Mouse (Mus musculus) CH12.LX (cell line): ENCODE results near the gene Atp8b3. TPM values are rescaled to one million over a fixed set of nuclear protein-coding genes. Genes with fewer than 3 reads are reported as not detected.

Experiments
- DNase-seq: peaks from one replicate; pipeline ENCODE4 v3.0.0-alpha.2; 2013; ENCODE audit errors: extremely low read depth
- H3K27ac ChIP-seq: 2 replicates; pipeline ENCODE4 v1.5.1; 2012; ENCODE audit warnings: low read depth, mild to moderate bottlenecking, control low read depth, moderate library complexity; ENCODE audit not compliant: insufficient read depth
- H3K27me3 ChIP-seq: replicated peaks from 2 replicates; pipeline ENCODE3; 2012; ENCODE audit warnings: inconsistent platforms
- H3K36me3 ChIP-seq, 2 experiments: replicated peaks in 1 of 2; 2 replicates each; pipeline versions ENCODE3 to v1.6.1; 2012; ENCODE audit warnings: inconsistent platforms in 1 of 2, low read length in 1 of 2, mild to moderate bottlenecking in 1 of 2, mixed read lengths in 1 of 2, moderate library complexity in 1 of 2; ENCODE audit not compliant: control insufficient read depth in 1 of 2, insufficient read depth in 1 of 2
- H3K4me1 ChIP-seq, 2 experiments: 2 replicates each; pipeline ENCODE4 v1.6.1; 2012; ENCODE audit warnings: inconsistent platforms in 1 of 2, moderate library complexity in 1 of 2; ENCODE audit not compliant: insufficient read depth in 2 of 2, control insufficient read depth in 1 of 2
- H3K4me2 ChIP-seq: 2 replicates; pipeline ENCODE4 v1.6.1; 2012; ENCODE audit warnings: low read depth, mild to moderate bottlenecking, control low read depth; ENCODE audit not compliant: poor library complexity, insufficient read depth, severe bottlenecking
- H3K4me3 ChIP-seq, 3 experiments: fragments of 150-350 bp in 1 of 3; sonication (generic) in 1 of 3; replicated peaks in 1 of 3; 2 replicates each; pipeline versions ENCODE3 to v1.5.1; 2011 to 2012; ENCODE audit warnings: low read depth in 2 of 3, low read length in 2 of 3, mild to moderate bottlenecking in 2 of 3, moderate library complexity in 2 of 3, control low read depth in 1 of 3, improper control_type of control experiment in 1 of 3, inconsistent platforms in 1 of 3, mixed read lengths in 1 of 3; ENCODE audit not compliant: poor library complexity in 1 of 3
- H3K79me2 ChIP-seq: replicated peaks from 2 replicates; pipeline ENCODE4 v1.6.1; 2012; ENCODE audit warnings: mild to moderate bottlenecking, moderate library complexity; ENCODE audit not compliant: control insufficient read depth, poor library complexity, insufficient read depth, severe bottlenecking; ENCODE audit errors: extremely low read depth
- H3K9ac ChIP-seq: 2 replicates; pipeline ENCODE4 v1.6.1; 2012; ENCODE audit warnings: low read depth, mild to moderate bottlenecking, control low read depth, moderate library complexity; ENCODE audit not compliant: insufficient read depth
- H3K9me3 ChIP-seq: replicated peaks from 2 replicates; pipeline ENCODE3; 2012; ENCODE audit warnings: low read length, inconsistent platforms, mixed read lengths
- BHLHE40 ChIP-seq: IDR thresholded peaks from 2 replicates; pipeline ENCODE4 v1.6.1; 2011; ENCODE audit warnings: mild to moderate bottlenecking, low read depth, low read length, improper control_type of control experiment
- CHD1 ChIP-seq: IDR thresholded peaks from 2 replicates; pipeline ENCODE4 v1.6.1; 2012; ENCODE audit warnings: low read depth, low read length, improper control_type of control experiment, inconsistent platforms
- CHD2 ChIP-seq: IDR thresholded peaks from 2 replicates; pipeline ENCODE4 v1.6.1; 2011; ENCODE audit warnings: low read length, improper control_type of control experiment
- E2F4 ChIP-seq: IDR thresholded peaks from 2 replicates; pipeline ENCODE4 v1.6.1; 2011; ENCODE audit warnings: low read depth, low read length, improper control_type of control experiment; ENCODE audit not compliant: insufficient replicate concordance
- GABPA ChIP-seq: IDR thresholded peaks from 2 replicates; pipeline ENCODE4 v1.6.1; 2012; ENCODE audit warnings: low read depth, low read length, improper control_type of control experiment, inconsistent platforms; ENCODE audit not compliant: insufficient replicate concordance
- HCFC1 ChIP-seq: IDR thresholded peaks from 2 replicates; pipeline ENCODE4 v1.6.1; 2012; ENCODE audit warnings: low read depth, mild to moderate bottlenecking, inconsistent platforms, low read length, improper control_type of control experiment
- MEF2A ChIP-seq: IDR thresholded peaks from 2 replicates; pipeline ENCODE4 v1.6.1; 2014; ENCODE audit warnings: low read depth, mild to moderate bottlenecking, inconsistent platforms, low read length, improper control_type of control experiment, borderline replicate concordance
- NELFE ChIP-seq: IDR thresholded peaks from 2 replicates; pipeline ENCODE4 v1.6.1; 2011; ENCODE audit warnings: low read depth, low read length, improper control_type of control experiment
- NRF1 ChIP-seq: IDR thresholded peaks from 2 replicates; pipeline ENCODE4 v1.6.1; 2014; ENCODE audit warnings: low read depth, mild to moderate bottlenecking, inconsistent platforms, low read length, improper control_type of control experiment, moderate library complexity
- POLR2AphosphoS2 ChIP-seq: IDR thresholded peaks from 2 replicates; pipeline ENCODE4 v1.6.1; 2011; ENCODE audit warnings: low read depth, low read length, improper control_type of control experiment
- RAD21 ChIP-seq: IDR thresholded peaks from 2 replicates; pipeline ENCODE4 v1.6.1; 2011; ENCODE audit warnings: low read depth, mild to moderate bottlenecking, low read length, improper control_type of control experiment, moderate library complexity
- SMC3 ChIP-seq: IDR thresholded peaks from 2 replicates; pipeline ENCODE4 v1.6.1; 2011; ENCODE audit warnings: low read depth, low read length, improper control_type of control experiment
- TBP ChIP-seq: conservative IDR thresholded peaks from 2 replicates; pipeline ENCODE4 v1.6.1; 2011; ENCODE audit warnings: low read depth, low read length, improper control_type of control experiment
- TCF12 ChIP-seq: IDR thresholded peaks from 2 replicates; pipeline ENCODE4 v1.6.1; 2014; ENCODE audit warnings: low read depth, mild to moderate bottlenecking, inconsistent platforms, low read length, improper control_type of control experiment
- ZMIZ1 ChIP-seq: IDR thresholded peaks from 2 replicates; pipeline ENCODE4 v1.6.1; 2012; ENCODE audit warnings: low read depth, mild to moderate bottlenecking, inconsistent platforms, low read length, improper control_type of control experiment
- ZNF384 ChIP-seq: IDR thresholded peaks from 2 replicates; pipeline ENCODE4 v1.6.1; 2012; ENCODE audit warnings: low read depth, low read length, improper control_type of control experiment, inconsistent platforms
- dilution Hi-C: fragments of 300-500 bp; cut with MboI; formaldehyde crosslinking; loops from 2 replicates; pipeline ENCODE4 v1.14.3; 2020; ENCODE audit warnings: low sequenced_read_pairs; ENCODE audit not compliant: extremely low pct_unique_long_range_greater_than_20kb, extremely low pct_ligation_motif_present
- in situ Hi-C: fragments of 300-500 bp; cut with MboI; formaldehyde crosslinking; loops from 3 replicates; pipeline ENCODE4 v1.14.3; 2019; ENCODE audit warnings: low sequenced_read_pairs, low pct_ligation_motif_present, low pct_unique_long_range_greater_than_20kb, mixed read lengths
- polyA plus RNA-seq: library from polyadenylated mRNA; unstranded; fragments of >175 nt; gene quantifications from 2 replicates; pipeline ENCODE4 v1.2.1, GENCODE M21; 2012; ENCODE audit warnings: low read depth; ENCODE audit not compliant: insufficient read length
- total RNA-seq, 2 experiments: library from RNA; depleted of rRNA; stranded (reverse); fragments of 300-350 nt in 1 of 2; fragments of >200 nt in 1 of 2; gene quantifications; 2 replicates each; pipeline ENCODE4 v1.2.3; 2012 to 2014

Atp8b3 gene
- total and polyA plus RNA-seq, 3 experiments = 0.08 to 0.27 (median 0.21) TPM

DNA sequence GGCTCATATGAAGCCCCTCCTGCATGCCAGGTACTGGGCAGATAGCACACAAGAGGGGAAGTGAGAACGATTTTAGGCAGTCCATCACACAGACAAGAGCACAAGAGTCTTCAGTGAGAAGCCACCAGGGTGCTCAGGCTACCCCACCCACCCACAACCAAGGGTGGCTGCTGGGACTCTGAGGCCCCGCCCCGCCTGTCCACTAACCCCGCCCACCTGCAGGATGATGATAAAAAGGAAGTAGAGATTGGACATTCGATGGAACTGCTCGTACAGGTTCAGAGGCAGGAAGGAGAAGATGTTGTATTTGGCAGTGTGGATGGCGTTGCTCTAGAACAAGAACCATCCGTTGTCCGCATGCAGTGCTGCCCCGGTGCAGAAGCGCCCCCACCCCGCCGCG is 3.9 kb downstream of the Atp8b3 start:
- H3K27ac ChIP-seq = no peak overlapping the region
- H3K79me2 ChIP-seq = no peaks in the 10 kb centered on the region
- peaks cover 11% of the 10 kb centered on the region for H3K27me3 ChIP-seq
- in situ Hi-C loops (no loop called here), dilution Hi-C loops (no loop called here)
- TF ChIP-seq MEF2A = no peak
- H3K9me3 ChIP-seq = no peaks in the 10 kb centered on the region
- no peaks in the 10 kb centered on the region for H3K36me3 ChIP-seq
- no peak overlapping the region for H3K9ac ChIP-seq
- peaks cover 21 to 54% of the 10 kb centered on the region in 2 experiments for H3K4me1 ChIP-seq
- H3K4me2 ChIP-seq = 0 out of 2 replicates have a peak overlapping the region, but pooled peaks have one; percentile 7
- peak; percentile 42 for DNase-seq
- peak overlapping the region in 1 of 3 experiments; percentile 20 for H3K4me3 ChIP-seq

DNA sequence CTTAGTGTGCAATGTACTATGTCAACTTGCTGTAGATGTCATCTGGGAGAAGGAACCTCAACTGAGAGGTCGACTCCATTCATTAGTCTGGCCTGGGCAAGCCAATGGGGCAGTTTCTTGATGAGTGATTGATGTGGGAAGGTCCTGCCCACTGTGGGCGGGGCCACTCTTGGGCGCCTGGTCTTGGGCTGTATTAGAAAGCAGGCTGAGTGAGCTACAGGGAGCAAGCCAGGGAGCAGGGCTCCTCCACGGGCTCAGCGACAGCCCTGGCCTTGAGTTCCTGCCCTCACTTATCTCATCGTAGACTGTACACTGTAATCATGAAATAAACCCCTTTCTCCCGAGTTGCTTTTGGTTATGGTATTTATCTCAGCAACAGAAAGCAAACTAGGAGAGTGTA is 5.2 kb downstream of the Atp8b3 start:
- Histone ChIP-seq H3K79me2 (no peaks in the 10 kb centered on the region), H3K27me3 (peaks cover 14% of the 10 kb centered on the region), H3K9ac (no peak overlapping the region), H3K9me3 (no peaks in the 10 kb centered on the region), H3K36me3 (no peaks in the 10 kb centered on the region), H3K4me3 (no peak overlapping the region), H3K4me2 (no peak overlapping the region), H3K4me1 (peaks cover 19 to 52% of the 10 kb centered on the region in 2 experiments), H3K27ac (no peak overlapping the region)
- TF ChIP-seq CHD1 = no peak
- no peak for TF ChIP-seq CHD2
- no peak for TF ChIP-seq ZMIZ1
- no peak for TF ChIP-seq POLR2AphosphoS2
- no peak for TF ChIP-seq ZNF384
- TF ChIP-seq NRF1 = no peak
- no peak for TF ChIP-seq TCF12
- TF ChIP-seq SMC3 = no peak
- no peak for TF ChIP-seq NELFE
- TF ChIP-seq GABPA = no peak
- no peak for TF ChIP-seq E2F4
- TF ChIP-seq RAD21 = no peak
- no peak for TF ChIP-seq BHLHE40
- TF ChIP-seq TBP = no peak
- TF ChIP-seq HCFC1 = no peak
- in situ Hi-C loops (no loop called here), dilution Hi-C loops (no loop called here)
- peak; percentile 55 for DNase-seq
